Mouse (Mus musculus): ENCODE data around the gene Hist2h3c1.
A peak's percentile ranks its signal among the peaks of the same experiment; 100 is the strongest.
"Not testable (repeated sequence)": the region's sequence is repeated elsewhere in the genome, so short reads cannot be mapped to it uniquely, and the experiment has no call there.

Gene Hist2h3c1

DNA sequence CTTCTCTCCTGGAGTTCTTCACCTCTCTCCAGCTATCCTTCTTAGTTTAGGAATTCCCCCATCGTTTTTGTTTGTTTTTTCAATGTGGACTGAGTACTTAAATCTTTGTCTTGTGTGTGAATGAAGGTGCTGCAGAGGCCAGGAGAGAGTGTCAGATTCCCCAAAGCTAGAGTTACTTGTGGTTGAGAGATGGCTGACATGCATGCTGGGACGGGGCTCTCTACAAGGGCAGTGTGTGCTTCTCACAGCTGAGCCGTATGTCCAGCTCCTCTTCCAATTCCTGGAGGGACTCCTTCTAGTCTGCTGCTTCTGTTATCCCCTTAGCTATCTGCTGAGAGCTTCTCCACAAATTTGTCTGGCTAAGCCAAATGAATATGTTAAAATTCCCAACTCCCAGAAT is 10.6 kb upstream of the Hist2h3c1 start:
- DNase-seq (ENCODE audit: low spot score), result no peak

DNA sequence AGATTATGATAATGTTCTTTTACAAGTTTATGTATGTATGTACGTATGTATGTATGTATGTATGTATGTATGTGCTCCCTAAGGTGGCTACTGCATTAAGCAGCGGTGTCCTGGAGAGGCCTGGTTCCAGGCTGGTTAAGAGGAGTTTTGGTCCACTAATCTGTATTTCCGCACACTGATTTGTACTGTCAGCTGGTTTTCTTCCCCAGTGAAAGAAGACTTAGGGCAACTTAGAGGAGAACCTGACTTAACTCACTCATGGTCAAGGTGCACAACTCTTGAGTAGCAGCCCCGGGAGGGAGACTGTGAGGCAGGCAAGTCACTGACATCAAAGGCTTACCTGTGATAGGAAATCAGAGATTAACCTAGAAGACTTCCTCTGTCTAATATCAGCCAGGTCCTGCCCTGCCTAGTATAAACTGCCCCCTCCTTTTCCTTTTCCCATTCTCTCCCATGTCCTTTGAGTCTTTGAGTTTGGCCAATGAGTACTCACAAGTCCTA is 9.6 kb upstream of the Hist2h3c1 start:
- no peak for DNase-seq (ENCODE audit: low spot score)

DNA sequence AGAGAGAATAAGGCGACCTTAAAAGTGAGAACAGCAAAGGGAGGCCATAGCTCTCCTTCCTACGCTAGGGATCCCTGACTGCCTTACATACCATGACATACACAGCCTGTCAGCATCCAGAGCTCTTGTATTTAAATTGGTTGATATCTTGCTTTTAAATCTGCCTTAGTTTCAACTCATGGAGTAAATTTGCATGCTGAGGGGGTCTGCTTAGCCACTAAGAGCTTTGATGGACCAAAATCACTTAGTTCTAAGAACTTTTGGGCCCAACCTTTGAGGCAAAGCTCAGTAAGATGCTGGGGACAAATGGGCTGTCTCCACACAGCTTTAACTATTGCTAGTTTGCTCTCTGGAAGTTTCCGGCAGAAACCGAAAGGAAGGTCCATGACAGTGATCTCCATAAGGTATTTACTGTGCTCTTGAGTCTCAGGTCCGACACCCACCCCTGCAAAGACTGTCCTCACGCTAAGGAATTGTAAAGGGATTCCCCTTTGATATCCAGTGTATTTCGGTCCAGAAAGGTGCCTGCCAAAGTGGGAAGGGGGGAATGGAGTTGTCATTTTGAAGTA is 9.1 kb upstream of the Hist2h3c1 start:
- no peak for DNase-seq (ENCODE audit: low spot score)

DNA sequence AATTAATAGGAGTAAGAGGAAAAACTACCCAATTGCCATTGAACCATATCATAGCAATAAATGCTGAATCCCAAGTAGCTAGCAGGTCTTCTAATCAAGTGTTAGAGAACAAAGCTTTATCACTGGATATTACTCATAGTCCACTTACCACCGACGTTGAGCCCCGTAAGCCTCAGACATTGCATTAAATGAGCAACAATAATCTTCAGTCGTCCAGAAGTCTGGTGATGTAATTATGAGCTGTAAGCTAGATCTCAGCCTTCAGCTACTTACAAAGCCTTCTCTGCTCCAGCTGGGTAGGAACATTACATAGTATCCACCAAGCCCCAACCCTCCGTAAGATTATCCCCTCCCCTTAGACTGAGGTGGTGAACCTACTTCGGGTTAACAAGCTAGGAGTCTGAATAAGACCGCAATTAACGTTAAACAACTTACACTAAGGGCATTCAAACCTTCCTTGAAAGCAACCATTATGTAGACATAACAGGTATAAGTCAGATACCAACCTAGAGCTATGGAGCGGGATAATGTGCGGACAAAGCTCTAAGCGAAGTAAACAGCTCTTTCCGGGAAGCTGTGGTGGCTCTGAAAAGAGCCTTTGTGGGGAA is 8.5 kb upstream of the Hist2h3c1 start:
- DNase-seq (ENCODE audit: low spot score), result no peak

DNA sequence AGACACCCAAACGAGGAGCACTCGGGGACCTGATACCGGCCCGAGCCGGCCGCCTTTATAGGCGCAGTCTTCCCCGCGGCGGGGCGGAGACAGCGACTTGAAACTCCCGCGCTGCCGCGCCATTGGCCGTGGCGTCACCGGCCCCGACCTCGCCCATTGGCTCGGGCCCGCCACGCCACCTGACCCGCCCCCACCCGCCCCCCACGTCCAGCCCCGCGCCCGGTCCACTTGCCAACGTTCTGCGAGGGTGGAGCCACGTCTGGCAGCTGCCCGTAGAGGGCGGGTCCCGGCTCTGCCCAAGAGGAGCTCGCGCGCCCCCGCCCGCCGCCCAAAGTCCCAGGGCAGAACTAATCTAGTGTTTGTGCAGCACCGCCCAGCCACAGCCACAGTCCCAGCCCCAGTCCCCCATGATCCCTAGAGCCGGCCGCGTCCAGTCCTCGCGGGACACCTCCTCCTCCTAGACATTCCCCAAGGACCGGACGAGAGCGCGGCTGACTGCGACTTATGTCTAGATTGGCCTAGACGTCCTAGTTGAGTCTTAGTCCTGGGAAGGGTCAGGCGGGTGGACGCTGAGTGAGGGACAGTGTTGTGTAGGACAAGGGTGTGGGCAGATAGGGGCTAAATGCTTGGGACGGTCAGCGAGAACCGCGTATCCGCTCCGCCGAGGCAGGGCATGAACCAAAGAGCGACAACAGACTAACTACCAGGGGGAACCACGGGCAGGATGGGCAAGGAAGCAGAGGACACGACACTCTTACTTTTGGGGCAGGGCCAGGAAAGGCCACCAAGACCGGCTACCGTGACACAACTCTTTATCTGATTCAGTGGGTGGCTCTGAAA is 7.3 kb upstream of the Hist2h3c1 start, which contains the start of gene Hist2h3c2:
Hist2h3c2 (minus strand) TSS at position 174 of the 840 bp plus-strand sequence.
- DNase-seq (ENCODE audit: low spot score), result not testable (repeated sequence)

DNA sequence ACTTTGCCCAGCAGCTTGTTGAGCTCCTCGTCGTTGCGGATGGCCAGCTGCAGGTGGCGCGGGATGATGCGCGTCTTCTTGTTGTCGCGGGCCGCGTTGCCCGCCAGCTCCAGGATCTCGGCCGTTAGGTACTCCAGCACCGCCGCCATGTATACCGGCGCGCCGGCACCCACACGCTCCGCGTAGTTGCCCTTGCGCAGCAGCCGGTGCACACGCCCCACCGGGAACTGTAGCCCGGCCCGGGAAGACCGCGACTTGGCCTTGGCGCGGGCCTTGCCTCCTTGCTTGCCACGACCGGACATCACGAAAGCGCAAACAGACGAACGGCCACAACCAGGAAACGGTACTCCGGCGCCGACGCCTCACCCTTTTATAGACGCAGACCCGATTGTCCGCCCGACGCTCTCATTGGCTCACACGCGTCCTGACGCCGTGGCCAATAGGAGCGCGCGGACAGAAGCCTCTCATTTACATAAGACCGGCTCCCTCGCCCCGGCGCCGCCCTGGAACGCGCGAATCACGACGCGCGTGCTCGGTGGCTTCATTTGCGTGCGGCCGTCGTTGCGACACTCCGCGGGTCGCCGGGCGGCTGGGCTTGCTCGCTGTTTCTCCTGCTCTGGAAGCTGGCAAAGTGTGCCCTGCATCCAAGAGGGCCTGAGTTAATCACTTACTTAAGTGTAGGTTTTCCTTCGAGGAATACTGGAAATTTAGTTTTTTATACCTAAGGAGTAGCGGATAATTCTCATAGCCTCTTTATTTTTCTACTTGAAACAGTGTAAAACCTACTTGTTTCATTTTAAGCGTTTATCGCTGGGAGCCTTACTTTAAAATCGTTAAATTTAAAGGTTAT is 6.3 kb upstream of the Hist2h3c1 start, which contains the start of gene Hist2h2aa2:
Hist2h2aa2 (minus strand) TSS at position 328 of the 850 bp plus-strand sequence.
- peak; percentile 93 for DNase-seq (ENCODE audit: low spot score)

DNA sequence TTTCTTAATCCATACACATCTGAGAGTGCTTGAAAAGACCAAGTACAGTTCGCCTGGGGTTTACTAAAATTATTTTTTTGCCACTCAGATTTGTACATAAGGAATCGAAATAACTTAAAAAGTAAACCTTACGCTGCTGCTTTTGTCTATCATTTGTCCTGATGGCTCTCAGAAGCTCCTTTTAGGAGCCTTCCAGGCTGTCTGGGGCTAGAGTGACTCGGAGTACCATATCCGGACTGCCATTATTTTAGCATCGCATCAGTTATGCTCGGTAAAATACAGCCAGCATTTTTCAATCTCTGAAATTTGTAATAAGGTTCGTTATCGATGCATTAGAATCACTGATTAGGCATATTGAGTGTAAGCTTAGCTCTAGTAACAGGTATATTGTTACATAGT is 5.7 kb upstream of the Hist2h3c1 start:
- DNase-seq (ENCODE audit: low spot score), result no peak

DNA sequence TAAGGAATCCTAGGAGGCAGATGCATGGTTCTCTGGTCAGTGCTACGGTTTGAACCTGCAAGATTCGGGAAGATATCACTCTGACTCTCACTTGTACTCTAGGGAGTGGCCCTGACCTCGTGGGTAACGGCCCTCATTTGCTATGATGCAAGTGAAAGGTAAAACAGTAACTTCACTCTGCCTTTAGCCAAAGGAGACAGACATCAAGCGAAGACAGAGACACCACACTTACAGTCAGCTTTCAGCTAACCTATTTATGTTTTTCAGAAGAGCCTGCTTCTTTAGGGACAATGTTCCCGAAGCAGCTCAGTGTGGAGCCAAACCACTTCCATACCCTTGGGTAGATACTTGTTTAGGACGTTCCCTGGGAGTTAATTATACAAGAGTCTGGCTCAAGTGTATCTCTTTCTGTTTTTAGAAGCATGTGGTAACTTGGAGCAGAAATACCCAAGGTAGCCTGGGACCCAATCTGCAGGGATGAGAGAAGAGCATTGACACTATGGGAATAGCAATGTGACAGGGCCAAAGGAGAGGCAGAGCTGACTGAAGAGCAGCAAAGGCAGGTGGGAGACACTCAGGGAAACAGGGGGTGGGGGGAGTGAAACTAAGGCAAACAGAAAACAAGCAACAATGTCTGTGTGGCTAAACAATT is 2.4 kb upstream of the Hist2h3c1 start:
- no peak for DNase-seq (ENCODE audit: low spot score)

DNA sequence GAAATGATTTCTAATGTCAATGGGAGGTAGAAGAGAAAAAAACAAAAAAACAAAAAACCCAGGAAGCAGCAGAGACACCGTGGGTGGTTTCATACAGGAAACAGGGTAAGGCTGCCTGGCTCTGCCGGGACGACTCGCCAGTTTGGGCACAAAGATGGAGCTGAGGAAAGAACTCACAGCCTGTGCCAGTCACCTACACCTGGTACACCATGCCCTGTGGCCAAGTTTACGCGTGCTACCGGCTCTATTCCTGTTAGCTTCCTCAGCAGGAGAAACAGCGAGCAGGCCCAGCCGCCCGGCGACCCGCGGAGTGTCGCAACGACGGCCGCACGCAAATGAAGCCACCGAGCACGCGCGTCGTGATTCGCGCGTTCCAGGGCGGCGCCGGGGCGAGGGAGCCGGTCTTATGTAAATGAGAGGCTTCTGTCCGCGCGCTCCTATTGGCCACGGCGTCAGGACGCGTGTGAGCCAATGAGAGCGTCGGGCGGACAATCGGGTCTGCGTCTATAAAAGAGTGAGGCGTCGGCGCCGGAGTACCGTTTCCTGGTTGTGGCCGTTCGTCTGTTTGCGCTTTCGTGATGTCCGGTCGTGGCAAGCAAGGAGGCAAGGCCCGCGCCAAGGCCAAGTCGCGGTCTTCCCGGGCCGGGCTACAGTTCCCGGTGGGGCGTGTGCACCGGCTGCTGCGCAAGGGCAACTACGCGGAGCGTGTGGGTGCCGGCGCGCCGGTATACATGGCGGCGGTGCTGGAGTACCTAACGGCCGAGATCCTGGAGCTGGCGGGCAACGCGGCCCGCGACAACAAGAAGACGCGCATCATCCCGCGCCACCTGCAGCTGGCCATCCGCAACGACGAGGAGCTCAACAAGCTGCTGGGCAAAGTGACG is 1.2 kb upstream of the Hist2h3c1 start, which contains the start of gene Hist2h2aa1:
Hist2h2aa1 (plus strand) TSS at position 495 of the 884 bp plus-strand sequence.
- DNase-seq (ENCODE audit: low spot score), result peak; percentile 73

DNA sequence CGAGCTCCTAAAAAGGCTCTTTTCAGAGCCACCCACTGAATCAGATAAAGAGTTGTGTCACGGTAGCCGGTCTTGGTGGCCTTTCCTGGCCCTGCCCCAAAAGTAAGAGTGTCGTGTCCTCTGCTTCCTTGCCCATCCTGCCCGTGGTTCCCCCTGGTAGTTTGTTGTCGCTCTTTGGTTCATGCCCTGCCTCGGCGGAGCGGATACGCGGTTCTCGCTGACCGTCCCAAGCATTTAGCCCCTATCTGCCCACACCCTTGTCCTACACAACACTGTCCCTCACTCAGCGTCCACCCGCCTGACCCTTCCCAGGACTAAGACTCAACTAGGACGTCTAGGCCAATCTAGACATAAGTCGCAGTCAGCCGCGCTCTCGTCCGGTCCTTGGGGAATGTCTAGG is 467 bp upstream of the Hist2h3c1 start:
- not testable (repeated sequence) for DNase-seq (ENCODE audit: low spot score)

DNA sequence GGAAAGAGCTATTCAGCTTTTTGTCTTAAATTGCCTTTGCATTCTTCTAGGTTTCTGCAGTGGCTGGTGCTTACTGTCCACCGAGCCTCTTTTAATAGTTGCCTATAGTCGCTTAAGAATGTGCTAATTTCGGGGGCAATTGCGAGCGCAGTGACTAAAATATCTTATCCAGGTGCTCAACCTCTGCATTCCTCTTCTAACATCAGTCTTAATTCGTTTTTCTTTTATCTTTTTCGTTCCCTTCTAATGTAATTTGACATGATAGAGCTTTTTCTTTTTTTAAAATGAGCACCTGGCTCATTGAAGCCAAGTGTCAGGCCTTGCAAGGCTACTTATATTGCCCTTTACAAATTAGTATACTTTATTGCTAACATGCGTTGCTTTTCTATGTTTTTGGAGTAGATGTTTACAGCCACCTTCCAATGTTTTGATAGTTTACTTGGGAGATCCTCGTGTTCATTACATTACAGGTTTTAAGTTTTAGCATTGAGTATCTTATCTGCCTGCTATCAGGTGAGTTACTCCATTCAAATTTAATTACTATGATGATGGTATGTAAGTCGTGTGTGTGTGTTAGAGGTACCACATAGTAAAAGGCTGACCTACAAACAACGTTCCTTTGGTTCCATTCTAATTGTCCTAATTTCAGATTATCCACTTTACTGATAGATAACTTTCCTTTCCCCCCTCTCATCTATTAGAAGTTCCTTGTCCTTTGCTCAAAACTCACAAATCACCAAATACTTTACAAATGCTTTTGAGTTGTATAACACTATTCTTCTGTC is 1.1 kb downstream of the Hist2h3c1 start:
- no peak for DNase-seq (ENCODE audit: low spot score)

DNA sequence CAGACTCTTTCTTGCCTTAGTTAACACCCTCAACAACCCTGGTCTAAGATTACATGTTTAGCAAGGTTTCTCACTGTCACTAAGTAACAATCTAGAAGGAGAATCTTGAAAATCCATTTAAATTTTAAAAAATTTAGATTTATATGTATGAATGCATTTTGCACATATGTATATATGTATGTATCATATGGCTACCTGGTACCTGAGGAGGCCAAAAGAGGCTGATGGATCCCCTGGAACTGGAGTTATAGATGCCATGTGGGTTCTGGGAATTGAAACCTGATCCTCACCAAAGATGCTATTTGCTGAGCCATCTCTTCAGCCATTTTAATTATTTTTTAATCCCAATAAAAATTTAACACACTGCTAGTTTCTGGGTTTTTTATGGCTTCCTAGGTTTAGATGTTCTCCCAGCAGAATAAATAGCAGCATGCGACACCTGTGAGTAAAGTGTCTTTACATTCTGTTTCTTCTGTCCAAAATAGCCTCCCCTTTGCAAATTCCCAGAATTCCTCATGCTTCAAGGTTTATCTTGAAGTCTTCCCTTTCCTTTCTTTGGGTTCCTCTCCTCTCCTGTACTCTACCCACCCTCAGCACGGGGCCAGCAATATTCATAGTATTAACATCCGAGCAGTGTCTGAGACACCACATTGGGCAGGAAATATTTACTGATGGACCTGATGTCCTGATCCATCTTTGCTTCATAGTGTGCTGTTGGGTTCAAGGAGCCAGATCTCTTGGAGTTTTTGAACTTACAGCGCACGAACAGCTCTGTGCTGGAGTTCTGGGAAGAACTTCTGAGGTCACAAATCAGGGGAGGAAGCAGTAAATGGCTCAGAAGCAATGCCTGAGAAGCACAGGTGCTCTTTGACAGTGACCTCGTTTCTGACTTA is 1.9 kb downstream of the Hist2h3c1 start:
- DNase-seq (ENCODE audit: low spot score), result no peak

DNA sequence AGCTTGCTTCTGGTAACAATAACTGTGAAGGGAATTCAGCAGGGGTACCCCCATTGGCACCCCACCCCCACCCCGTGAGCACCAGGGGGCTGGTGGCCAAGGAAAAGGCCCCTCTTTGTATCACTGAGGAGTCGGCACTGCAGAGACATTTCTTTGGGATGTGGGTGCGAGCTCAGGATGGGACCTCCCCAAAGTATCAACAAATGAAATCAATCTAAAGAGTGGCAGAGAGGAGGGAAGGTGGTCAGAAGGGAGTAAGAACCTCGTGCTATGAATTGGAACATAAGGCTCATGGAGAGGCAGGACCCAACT is 2.5 kb downstream of the Hist2h3c1 start:
- no peak for DNase-seq (ENCODE audit: low spot score)

DNA sequence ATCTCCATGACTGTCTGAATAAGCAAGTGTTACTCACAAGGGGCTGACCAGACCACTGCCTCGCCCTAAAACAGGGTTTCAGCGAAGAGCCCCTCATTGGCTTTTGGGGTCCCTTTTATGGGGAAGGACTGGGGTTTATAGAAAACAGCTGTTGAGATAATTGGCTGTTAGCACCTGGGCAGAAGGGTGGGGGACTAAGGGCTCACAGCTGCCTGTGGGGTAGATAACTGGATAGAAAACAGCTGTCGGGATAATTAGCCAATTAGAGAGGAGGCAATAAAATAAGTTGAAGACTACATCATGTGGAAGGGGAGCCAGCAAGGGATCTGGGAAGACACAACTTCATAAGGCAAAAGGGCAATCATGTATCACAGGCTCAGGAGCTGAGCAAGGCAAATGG is 4.4 kb downstream of the Hist2h3c1 start:
- DNase-seq (ENCODE audit: low spot score), result no peak

DNA sequence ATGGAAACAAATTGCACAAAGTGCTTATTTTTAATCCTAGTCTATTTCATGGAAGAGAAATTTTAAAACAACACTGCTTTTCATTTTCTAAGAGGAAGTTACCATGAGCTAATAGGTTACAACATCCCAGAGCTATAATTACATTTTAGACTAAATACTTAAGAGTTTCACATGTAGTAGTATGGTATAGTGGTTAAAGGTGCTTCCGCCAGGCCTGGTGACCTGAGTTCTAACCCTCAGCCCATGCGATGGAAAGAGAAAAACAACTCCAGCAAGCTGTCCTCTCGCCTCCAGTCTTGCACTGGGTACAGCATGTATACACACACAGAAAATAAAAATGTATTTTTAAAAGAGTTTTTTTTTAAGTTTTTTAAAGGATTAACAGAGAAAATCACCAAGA is 5.3 kb downstream of the Hist2h3c1 start:
- DNase-seq (ENCODE audit: low spot score), result no peak

DNA sequence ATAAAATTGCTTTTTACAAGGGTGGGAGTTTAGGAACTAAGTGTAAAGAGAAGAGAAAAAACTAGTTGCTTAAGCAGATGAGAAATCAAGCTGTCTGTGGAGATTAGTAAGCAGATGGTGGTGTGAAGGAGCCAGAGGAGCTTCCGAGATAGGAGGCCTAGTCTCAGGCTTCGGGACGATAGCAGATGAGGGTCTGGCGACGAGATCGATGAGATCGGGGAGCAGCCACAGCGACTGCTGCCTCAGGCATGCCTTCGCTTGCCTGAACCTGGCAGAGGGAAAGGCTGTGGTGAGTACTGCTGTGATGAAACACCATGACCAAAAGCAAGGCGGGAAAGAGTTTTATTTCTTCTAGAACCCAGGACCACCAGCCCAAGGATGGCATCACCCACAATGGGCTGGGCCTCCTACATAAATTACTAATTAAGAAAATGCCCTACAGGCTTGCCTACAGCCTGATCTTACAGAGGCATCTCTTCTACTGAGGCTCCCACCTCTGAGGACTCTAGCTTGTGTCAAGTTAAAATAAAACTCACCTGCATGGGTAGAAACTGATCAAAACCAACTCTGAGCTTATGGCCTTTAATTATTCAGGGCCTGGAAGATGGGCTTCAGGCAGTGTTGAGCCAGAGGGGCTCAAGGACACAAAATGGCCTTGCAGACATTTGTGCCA is 8.3 kb downstream of the Hist2h3c1 start:
- no peak for DNase-seq (ENCODE audit: low spot score)

DNA sequence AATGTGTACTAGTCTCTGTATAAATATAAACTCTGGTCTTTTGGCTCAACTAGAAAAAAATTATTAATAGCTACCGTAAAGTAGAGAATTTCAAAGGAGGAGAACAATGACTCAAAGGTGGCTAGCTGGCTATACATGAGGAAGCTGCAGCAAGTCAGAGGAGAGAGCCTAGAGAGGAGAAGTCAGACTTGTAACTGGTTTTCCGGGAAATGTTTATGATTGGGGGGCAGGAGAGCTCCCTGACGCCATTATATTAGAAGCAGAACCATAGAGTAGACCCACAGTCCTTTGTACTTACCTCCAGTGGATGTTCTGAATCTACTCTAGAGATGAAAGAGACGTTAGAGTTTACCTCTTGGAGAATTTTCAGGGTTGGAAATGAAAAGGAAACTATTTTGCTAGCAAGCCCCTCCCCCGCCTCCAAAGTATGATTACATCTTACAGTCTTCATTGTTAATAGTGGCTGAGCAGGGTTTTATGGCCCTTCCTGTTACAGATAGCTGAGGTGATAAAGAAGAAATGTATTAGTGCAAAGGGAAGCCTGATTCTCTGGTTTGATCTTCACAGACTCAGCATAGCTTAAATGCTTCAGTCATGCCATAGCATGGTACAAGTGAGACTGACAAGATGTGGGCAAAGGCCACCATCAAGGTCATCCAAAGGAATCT is 9.6 kb downstream of the Hist2h3c1 start:
- DNase-seq (ENCODE audit: low spot score), result no peak

DNA sequence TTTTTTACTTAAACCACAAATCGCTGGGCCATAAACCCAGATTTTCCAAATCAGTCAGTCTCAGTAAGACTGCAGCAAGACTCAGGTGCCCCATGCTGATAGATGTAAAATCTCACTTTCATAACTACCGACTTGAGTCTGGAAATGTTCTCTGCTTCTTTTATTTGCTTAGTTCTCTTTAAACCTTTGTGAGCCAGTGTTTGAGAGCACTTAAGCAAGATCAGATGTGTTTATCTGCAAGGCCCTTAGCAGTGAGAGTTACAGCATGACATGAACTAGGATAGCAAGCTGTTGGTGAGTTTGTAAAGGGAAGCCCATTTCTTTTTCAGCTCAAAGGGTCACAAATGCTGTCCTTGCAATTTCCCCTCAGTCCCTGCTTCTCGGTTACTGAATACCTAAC is 10.7 kb downstream of the Hist2h3c1 start:
- DNase-seq (ENCODE audit: low spot score), result no peak
